Mouse (Mus musculus): ENCODE results near the gene Gm20696. TPM values are rescaled to one million over a fixed set of nuclear protein-coding genes. Genes with fewer than 3 reads are reported as not detected.

Gm20696 gene
- total and polyA plus RNA-seq, 3 experiments: 1.5 to 7.1 TPM; not detected in 1

DNA sequence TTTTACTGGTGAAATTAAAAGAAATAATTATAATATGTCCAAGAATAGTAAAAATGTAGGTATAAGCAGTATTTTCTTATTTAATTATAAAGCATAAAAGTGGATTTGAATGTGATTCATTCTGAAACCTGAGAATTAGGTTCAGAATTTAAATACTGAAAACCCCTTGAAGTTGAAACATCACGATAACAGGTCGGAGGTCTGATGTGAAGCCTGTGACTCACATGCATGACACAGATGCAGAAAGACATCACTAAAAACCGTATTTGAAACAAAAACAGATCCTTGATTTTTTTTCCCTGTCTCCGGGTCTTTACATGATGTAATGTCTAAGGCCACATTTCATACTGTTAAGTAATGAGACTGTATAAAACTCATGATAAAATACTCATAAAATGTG, 325.7 kb downstream of the Gm20696 start:
- no peak overlapping the region for H3K4me3 ChIP-seq (ENCODE audit: low read depth, low read length)
- no peak for ATAC-seq (ENCODE audit: extremely low read depth, insufficient number of reproducible peaks, low FRiP score, poor library complexity, severe bottlenecking)
- H3K9me3 ChIP-seq (replicated peaks): no peaks in the 10 kb centered on the region
- no peak for DNase-seq (ENCODE audit: low spot score)
- H3K27me3 ChIP-seq (ENCODE audit: insufficient read depth, low read length): no peaks in the 10 kb centered on the region
- H3K4me1 ChIP-seq (ENCODE audit: insufficient read depth, low read depth, low read length): no peaks in the 10 kb centered on the region
- no peaks in the 10 kb centered on the region for H3K36me3 ChIP-seq (replicated peaks)
- TF ChIP-seq GATA2 (IDR thresholded peaks at IDR 0.05; ENCODE audit: borderline replicate concordance, low read depth, low read length): no peak
- no peak for TF ChIP-seq GATA1 (IDR thresholded peaks at IDR 0.05; ENCODE audit: borderline replicate concordance, low read length)
- no peak for TF ChIP-seq POLR2AphosphoS5 (IDR thresholded peaks at IDR 0.05; ENCODE audit: insufficient replicate concordance, low read depth, low read length)
- no peak for TF ChIP-seq TAL1 (conservative IDR thresholded peaks at IDR 0.05; ENCODE audit: low read depth, low read length)
- TF ChIP-seq CTCF (IDR thresholded peaks at IDR 0.05; ENCODE audit: low read depth, low read length): no peak

GRCm38 (mm10) chr6:99339986-99340721, 326.4 kb downstream of the Gm20696 start:
- no peaks in the 10 kb centered on the region for H3K9me3 ChIP-seq (replicated peaks)
- no peaks in the 10 kb centered on the region for H3K27me3 ChIP-seq (ENCODE audit: insufficient read depth, low read length)
- no peaks in the 10 kb centered on the region for H3K4me1 ChIP-seq (ENCODE audit: insufficient read depth, low read depth, low read length)
- no peak overlapping the region for H3K4me3 ChIP-seq (ENCODE audit: low read depth, low read length)
- no peak for ATAC-seq (ENCODE audit: extremely low read depth, insufficient number of reproducible peaks, low FRiP score, poor library complexity, severe bottlenecking)
- TF ChIP-seq GATA2 (IDR thresholded peaks at IDR 0.05; ENCODE audit: borderline replicate concordance, low read depth, low read length) (no peak), POLR2AphosphoS5 (IDR thresholded peaks at IDR 0.05; ENCODE audit: insufficient replicate concordance, low read depth, low read length) (no peak), CTCF (IDR thresholded peaks at IDR 0.05; ENCODE audit: low read depth, low read length) (no peak), GATA1 (IDR thresholded peaks at IDR 0.05; ENCODE audit: borderline replicate concordance, low read length) (no peak)
- DNase-seq (ENCODE audit: low spot score): no peak
- H3K36me3 ChIP-seq (replicated peaks): no peaks in the 10 kb centered on the region

DNA sequence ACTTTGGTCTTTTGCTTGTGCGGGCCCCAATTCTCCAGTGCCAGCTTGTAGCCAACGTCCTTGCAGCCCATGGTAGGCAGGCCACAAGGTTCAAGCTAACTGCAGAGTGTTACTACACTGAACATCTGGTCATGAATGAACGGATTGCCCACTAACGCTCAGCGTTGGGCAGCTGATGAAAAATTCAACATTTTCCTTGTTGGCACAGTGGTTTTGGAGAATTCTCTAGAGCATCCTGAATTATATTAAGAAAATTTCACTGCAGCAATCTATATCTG, 327.3 kb downstream of the Gm20696 start:
- no peak for ATAC-seq (ENCODE audit: extremely low read depth, insufficient number of reproducible peaks, low FRiP score, poor library complexity, severe bottlenecking)
- Histone ChIP-seq H3K4me1 (ENCODE audit: insufficient read depth, low read depth, low read length) (no peaks in the 10 kb centered on the region), H3K36me3 (replicated peaks) (no peaks in the 10 kb centered on the region), H3K27me3 (ENCODE audit: insufficient read depth, low read length) (no peaks in the 10 kb centered on the region), H3K9me3 (replicated peaks) (no peaks in the 10 kb centered on the region), H3K4me3 (ENCODE audit: low read depth, low read length) (no peak overlapping the region)
- TF ChIP-seq CTCF (IDR thresholded peaks at IDR 0.05; ENCODE audit: low read depth, low read length): no peak
- TF ChIP-seq GATA1 (IDR thresholded peaks at IDR 0.05; ENCODE audit: borderline replicate concordance, low read length): no peak
- TF ChIP-seq POLR2AphosphoS5 (IDR thresholded peaks at IDR 0.05; ENCODE audit: insufficient replicate concordance, low read depth, low read length): no peak
- TF ChIP-seq TAL1 (conservative IDR thresholded peaks at IDR 0.05; ENCODE audit: low read depth, low read length): no peak
- no peak for TF ChIP-seq GATA2 (IDR thresholded peaks at IDR 0.05; ENCODE audit: borderline replicate concordance, low read depth, low read length)
- DNase-seq (ENCODE audit: low spot score): no peak

DNA sequence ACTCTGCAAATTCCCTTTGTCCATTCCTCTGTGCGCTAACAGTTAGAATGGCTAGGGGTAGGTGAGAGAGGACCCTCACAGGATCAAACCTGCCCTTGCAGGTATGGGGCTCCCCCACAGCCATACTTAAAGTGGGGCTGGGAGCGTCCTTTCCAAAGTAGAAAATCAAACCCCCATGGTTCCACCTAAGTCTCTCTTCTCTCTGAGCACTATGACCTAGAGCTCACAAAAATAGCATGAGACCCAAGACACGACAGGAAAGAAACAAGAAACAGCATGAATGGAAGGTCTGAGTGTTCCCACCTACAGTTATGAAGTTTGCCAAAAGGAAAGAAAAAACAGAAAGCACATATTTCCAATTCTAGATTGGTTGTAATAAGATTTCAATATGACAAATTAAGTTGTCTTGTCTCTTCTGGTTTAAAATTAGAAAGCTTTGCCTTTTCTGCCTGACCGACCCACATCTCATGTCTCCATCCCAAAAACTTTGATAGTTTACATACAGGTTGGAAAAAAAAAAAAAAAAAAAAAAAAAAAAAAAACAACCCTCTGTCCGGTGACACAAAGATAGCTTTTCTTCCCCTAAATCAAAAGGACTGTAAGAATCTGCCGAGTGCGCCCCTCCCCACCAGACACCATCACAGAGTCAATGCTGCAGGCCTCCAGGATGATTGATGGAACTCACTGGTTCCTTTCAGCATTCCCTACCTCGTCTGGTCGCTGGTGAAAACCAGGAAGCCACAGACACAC, 327.8 kb downstream of the Gm20696 start:
- H3K9me3 ChIP-seq (replicated peaks): no peaks in the 10 kb centered on the region
- ATAC-seq (ENCODE audit: extremely low read depth, insufficient number of reproducible peaks, low FRiP score, poor library complexity, severe bottlenecking) (no peak), DNase-seq (ENCODE audit: low spot score) (no peak)
- no peaks in the 10 kb centered on the region for H3K4me1 ChIP-seq (ENCODE audit: insufficient read depth, low read depth, low read length)
- H3K4me3 ChIP-seq (ENCODE audit: low read depth, low read length): no peak overlapping the region
- H3K27me3 ChIP-seq (ENCODE audit: insufficient read depth, low read length): no peaks in the 10 kb centered on the region
- TF ChIP-seq GATA2 (IDR thresholded peaks at IDR 0.05; ENCODE audit: borderline replicate concordance, low read depth, low read length): no peak
- TF ChIP-seq CTCF (IDR thresholded peaks at IDR 0.05; ENCODE audit: low read depth, low read length): no peak
- TF ChIP-seq GATA1 (IDR thresholded peaks at IDR 0.05; ENCODE audit: borderline replicate concordance, low read length): no peak
- no peak for TF ChIP-seq TAL1 (conservative IDR thresholded peaks at IDR 0.05; ENCODE audit: low read depth, low read length)
- TF ChIP-seq POLR2AphosphoS5 (IDR thresholded peaks at IDR 0.05; ENCODE audit: insufficient replicate concordance, low read depth, low read length): no peak
- H3K36me3 ChIP-seq (replicated peaks): no peaks in the 10 kb centered on the region

DNA sequence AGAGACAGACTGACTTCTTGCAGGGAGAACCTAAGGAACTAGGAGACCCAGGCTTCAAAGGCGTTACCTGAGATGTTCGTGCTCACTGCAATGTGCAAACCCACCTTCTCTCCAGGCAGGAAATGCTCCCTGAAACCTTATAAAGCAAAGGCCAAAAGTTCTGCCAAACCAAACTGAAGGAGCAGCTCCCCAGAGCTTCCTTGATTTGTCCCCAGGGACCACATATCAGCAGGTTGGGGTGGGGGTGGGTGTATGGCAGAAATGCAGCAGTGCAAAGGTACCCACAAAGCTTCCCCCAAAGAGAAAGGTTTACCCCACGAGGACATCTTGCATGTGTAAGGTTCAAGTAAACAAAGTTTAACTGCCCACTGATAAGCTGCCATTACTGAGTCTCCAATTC, 328.4 kb downstream of the Gm20696 start:
- no peaks in the 10 kb centered on the region for H3K27me3 ChIP-seq (ENCODE audit: insufficient read depth, low read length)
- no peaks in the 10 kb centered on the region for H3K36me3 ChIP-seq (replicated peaks)
- no peaks in the 10 kb centered on the region for H3K4me1 ChIP-seq (ENCODE audit: insufficient read depth, low read depth, low read length)
- DNase-seq (ENCODE audit: low spot score) (no peak), ATAC-seq (ENCODE audit: extremely low read depth, insufficient number of reproducible peaks, low FRiP score, poor library complexity, severe bottlenecking) (no peak)
- H3K9me3 ChIP-seq (replicated peaks): no peaks in the 10 kb centered on the region
- H3K4me3 ChIP-seq (ENCODE audit: low read depth, low read length): no peak overlapping the region
- TF ChIP-seq GATA1 (IDR thresholded peaks at IDR 0.05; ENCODE audit: borderline replicate concordance, low read length) (no peak), TAL1 (conservative IDR thresholded peaks at IDR 0.05; ENCODE audit: low read depth, low read length) (no peak), POLR2AphosphoS5 (IDR thresholded peaks at IDR 0.05; ENCODE audit: insufficient replicate concordance, low read depth, low read length) (no peak), CTCF (IDR thresholded peaks at IDR 0.05; ENCODE audit: low read depth, low read length) (no peak), GATA2 (IDR thresholded peaks at IDR 0.05; ENCODE audit: borderline replicate concordance, low read depth, low read length) (no peak)

DNA sequence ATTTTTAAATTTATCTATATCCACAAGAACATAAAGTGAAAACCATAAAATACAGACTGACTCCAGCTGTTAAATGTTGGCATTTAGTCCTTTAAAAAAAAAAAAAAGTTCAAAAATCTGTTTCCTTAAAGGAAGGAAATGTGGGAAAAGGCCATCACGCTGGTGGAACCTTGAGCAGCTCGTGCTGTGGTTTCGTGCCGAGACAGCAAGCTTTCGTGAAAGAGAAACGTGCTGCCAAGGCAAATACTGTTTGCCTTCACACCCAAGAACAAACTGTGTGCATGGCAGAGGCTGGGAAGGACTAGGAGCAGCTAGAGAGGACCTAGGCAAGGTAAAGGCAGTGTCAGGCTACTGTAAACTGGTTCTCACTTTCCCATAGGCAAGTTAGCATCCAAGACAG, 329.0 kb downstream of the Gm20696 start:
- Histone ChIP-seq H3K27me3 (ENCODE audit: insufficient read depth, low read length) (no peaks in the 10 kb centered on the region), H3K4me3 (ENCODE audit: low read depth, low read length) (no peak overlapping the region), H3K9me3 (replicated peaks) (no peaks in the 10 kb centered on the region), H3K4me1 (ENCODE audit: insufficient read depth, low read depth, low read length) (no peaks in the 10 kb centered on the region), H3K36me3 (replicated peaks) (no peaks in the 10 kb centered on the region)
- TF ChIP-seq GATA1 (IDR thresholded peaks at IDR 0.05; ENCODE audit: borderline replicate concordance, low read length): no peak
- no peak for TF ChIP-seq GATA2 (IDR thresholded peaks at IDR 0.05; ENCODE audit: borderline replicate concordance, low read depth, low read length)
- no peak for TF ChIP-seq TAL1 (conservative IDR thresholded peaks at IDR 0.05; ENCODE audit: low read depth, low read length)
- no peak for TF ChIP-seq POLR2AphosphoS5 (IDR thresholded peaks at IDR 0.05; ENCODE audit: insufficient replicate concordance, low read depth, low read length)
- TF ChIP-seq CTCF (IDR thresholded peaks at IDR 0.05; ENCODE audit: low read depth, low read length): no peak
- ATAC-seq (ENCODE audit: extremely low read depth, insufficient number of reproducible peaks, low FRiP score, poor library complexity, severe bottlenecking): no peak
- DNase-seq (ENCODE audit: low spot score): no peak

Measured in G1E (cell line).